Mouse (Mus musculus) MEL (cell line): ENCODE data around the gene C1rl.
"Not testable (repeated sequence)": the region's sequence is repeated elsewhere in the genome, so short reads cannot be mapped to it uniquely, and the experiment has no call there.

Source experiments
- CTCF ChIP-seq, 3 experiments: IDR thresholded peaks in 2 of 3; conservative IDR thresholded peaks in 1 of 3; 2 replicates each; pipeline ENCODE4 v1.5.1; 2011 to 2012; ENCODE audit warnings: low read length in 3 of 3, low read depth in 2 of 3, mild to moderate bottlenecking in 2 of 3, improper control_type of control experiment in 1 of 3, inconsistent platforms in 1 of 3, mixed read lengths in 1 of 3, moderate library complexity in 1 of 3; ENCODE audit not compliant: control insufficient read depth in 1 of 3, insufficient read depth in 1 of 3, poor library complexity in 1 of 3, severe bottlenecking in 1 of 3
- JUND ChIP-seq: IDR thresholded peaks from 2 replicates; pipeline ENCODE4 v1.6.1; 2011; ENCODE audit warnings: low read depth, mild to moderate bottlenecking, improper control_type of control experiment, low read length

- TF ChIP-seq JUND; CTCF (IDR thresholded peaks at IDR 0.05 in 2 of 3, conservative IDR thresholded peaks at IDR 0.05 in 1 of 3; ENCODE audit: control insufficient read depth in 1 of 3, insufficient read depth in 1 of 3, low read depth in 2 of 3, low read length in 3 of 3, poor library complexity in 1 of 3, severe bottlenecking in 1 of 3): not testable (repeated sequence)
Observed at GRCm38 (mm10) chr6:124555956-124556355, 63.0 kb downstream of the C1rl start.
